Mouse (Mus musculus) heart, postnatal 0 days (tissue): Measurements from ENCODE around the gene Pik3ip1.

Source experiments
- CTCF ChIP-seq: IDR thresholded peaks from 2 replicates; pipeline ENCODE4 v1.5.1; 2016; ENCODE audit warnings: antibody characterized with exemption, control low read depth, low read depth
- EP300 ChIP-seq: IDR thresholded peaks from 2 replicates; pipeline ENCODE4 v1.6.1; 2016; ENCODE audit warnings: antibody characterized with exemption, low read depth

- TF ChIP-seq CTCF (no peak), EP300 (no peak)
Measured at GRCm38 (mm10) chr11:3373591-3374292, 43.5 kb downstream of the Pik3ip1 start.
